Mouse (Mus musculus) ovary, postnatal 10 days (tissue): ENCODE results near the gene Stap2.

Experiments used
- DNase-seq: peaks from one replicate; pipeline ENCODE4 v3.0.0; 2022; ENCODE audit warnings: low spot score

The Stap2 gene

GRCm38 (mm10) chr17:55959946-55960740, 45.2 kb downstream of the Stap2 start:
- no peak for DNase-seq

- peak; percentile 84 for DNase-seq
Observed at GRCm38 (mm10) chr17:55958918-55959728, 46.3 kb downstream of the Stap2 start, which contains the start of gene Yju2. Yju2 (plus strand) TSS chr17:55959099.

GRCm38 (mm10) chr17:55958584-55958886, 46.8 kb downstream of the Stap2 start:
- DNase-seq, result no peak

- DNase-seq, result no peak
Observed at GRCm38 (mm10) chr17:55957726-55958583, 47.4 kb downstream of the Stap2 start.

- no peak for DNase-seq
Observed at GRCm38 (mm10) chr17:55957168-55957567, 48.2 kb downstream of the Stap2 start.

- no peak for DNase-seq
Observed at GRCm38 (mm10) chr17:55956591-55956990, 48.8 kb downstream of the Stap2 start.

- DNase-seq, result no peak
Observed at GRCm38 (mm10) chr17:55956129-55956528, 49.3 kb downstream of the Stap2 start.

GRCm38 (mm10) chr17:55954229-55954628, 51.2 kb downstream of the Stap2 start:
- no peak for DNase-seq

- no peak for DNase-seq
Observed at GRCm38 (mm10) chr17:55953751-55954150, 51.6 kb downstream of the Stap2 start.

GRCm38 (mm10) chr17:55952447-55953027, 52.8 kb downstream of the Stap2 start, which contains the start of gene Ebi3:
Ebi3 (plus strand) TSS chr17:55952640.
- DNase-seq, result no peak

GRCm38 (mm10) chr17:55952041-55952440, 53.3 kb downstream of the Stap2 start:
- no peak for DNase-seq

- DNase-seq, result no peak
Observed at GRCm38 (mm10) chr17:55950601-55951000, 54.8 kb downstream of the Stap2 start.

GRCm38 (mm10) chr17:55949400-55949799, 56.0 kb downstream of the Stap2 start, which contains the start of gene Zfp119b:
Zfp119b (minus strand) TSS chr17:55949500.
- DNase-seq, result no peak

GRCm38 (mm10) chr17:55948647-55949046, 56.7 kb downstream of the Stap2 start:
- no peak for DNase-seq
